Mouse (Mus musculus): Measurements from ENCODE around the gene Baiap2.

DNA sequence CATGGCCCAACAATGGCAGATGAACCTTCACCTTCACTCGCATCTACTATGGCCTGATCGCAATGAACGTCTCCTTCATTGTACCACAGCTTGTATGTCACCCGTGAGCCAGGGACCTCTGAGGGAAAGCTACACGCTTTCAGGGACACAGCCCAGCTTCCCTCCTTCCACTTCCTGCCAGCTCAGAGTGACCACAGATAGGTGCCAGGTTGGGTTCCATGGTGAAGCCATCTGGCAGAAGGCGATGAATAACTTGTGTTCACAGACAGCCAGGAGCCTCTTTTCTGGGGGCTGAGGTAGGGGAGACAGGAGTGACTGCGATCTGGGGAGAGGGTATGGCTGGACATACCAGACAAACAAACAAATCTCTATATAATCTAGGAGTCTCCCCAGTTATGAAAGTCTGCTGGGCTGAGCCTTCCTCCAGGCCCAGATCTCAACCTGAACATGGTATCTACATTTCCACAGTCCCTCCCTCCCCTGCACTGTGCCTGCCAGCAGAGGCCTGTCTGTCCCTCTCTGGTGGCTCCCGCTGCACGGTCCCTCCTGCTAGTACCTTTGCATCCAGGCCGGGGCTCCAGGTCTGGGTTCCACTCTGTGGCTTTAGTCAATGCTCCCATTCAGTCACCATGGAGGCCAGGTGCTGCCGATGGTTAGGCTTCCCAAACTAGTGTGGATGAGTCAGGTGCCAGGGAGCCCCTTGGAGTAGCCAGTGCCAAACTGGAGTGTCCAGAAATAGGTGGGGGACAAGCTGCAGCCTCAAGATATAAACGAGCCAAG is 113.6 kb downstream of the Baiap2 start:
- TF ChIP-seq GATA1 (IDR thresholded peaks at IDR 0.05; ENCODE audit: low read length) (no peak), TAL1 (IDR thresholded peaks at IDR 0.05; ENCODE audit: low read length) (no peak)
